Mouse (Mus musculus): ENCODE measurements at regions not wholly inside any gene's neighbourhood (a gene's known extent, or its start where the extent isn't known, plus 50 kb on each side); places are given as distances from the start of the nearest gene placed in this dataset.

DNA sequence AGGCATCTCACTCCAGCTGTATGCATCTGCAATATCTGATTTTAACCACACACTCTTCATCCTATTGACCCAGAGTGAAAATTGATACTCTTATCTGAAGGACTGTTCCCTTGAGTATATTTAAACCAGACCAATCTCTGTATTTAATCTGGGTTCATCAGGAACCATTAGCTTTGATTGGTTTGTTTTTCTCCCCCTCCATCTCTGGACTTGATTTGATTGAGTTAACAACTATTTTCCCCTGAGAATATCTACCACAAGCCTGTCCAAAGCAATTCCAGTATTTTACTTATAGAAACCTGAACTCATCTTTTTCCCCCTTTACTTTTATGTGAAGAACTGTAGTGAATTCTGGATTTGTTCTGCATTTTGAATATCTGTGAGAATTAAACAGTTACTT lies 270.5 kb upstream of the Nova1 start:
- Histone ChIP-seq H3K4me1 (ENCODE audit: control insufficient read depth, insufficient read depth, low read length) (no peaks in the 10 kb centered on the region), H3K4me3 (ENCODE audit: insufficient read depth, low read length) (no peak overlapping the region), H3K27ac (ENCODE audit: insufficient read depth, low read depth, low read length) (no peak overlapping the region)
- TF ChIP-seq POLR2A (IDR thresholded peaks at IDR 0.05; ENCODE audit: borderline replicate concordance, low read depth, low read length) (no peak), CTCF (IDR thresholded peaks at IDR 0.05; ENCODE audit: low read depth, low read length) (no peak)

DNA sequence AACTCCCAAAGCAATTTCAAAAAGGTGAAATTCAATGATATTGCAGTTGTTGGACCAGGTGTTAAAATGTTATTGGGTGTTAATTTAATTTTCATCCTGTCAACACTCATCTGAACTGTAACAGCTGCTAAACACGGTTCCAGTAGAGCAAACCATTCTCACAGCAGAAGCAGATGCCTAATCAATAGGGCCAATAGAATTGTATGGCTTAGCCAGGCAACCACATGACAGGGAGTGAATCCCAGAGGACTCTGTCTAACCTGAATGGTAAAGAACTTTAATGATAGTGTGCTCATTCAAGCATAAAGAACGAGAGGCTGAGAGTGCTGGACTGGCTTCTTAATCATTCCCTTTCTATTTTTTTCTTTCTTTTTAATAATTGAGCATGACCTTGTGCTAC lies 256.2 kb upstream of the Nova1 start:
- TF ChIP-seq CTCF (IDR thresholded peaks at IDR 0.05; ENCODE audit: low read depth, low read length) (no peak), POLR2A (IDR thresholded peaks at IDR 0.05; ENCODE audit: borderline replicate concordance, low read depth, low read length) (no peak)
- Histone ChIP-seq H3K27ac (ENCODE audit: insufficient read depth, low read depth, low read length) (no peak overlapping the region), H3K4me1 (ENCODE audit: control insufficient read depth, insufficient read depth, low read length) (no peaks in the 10 kb centered on the region), H3K4me3 (ENCODE audit: insufficient read depth, low read length) (no peak overlapping the region)

DNA sequence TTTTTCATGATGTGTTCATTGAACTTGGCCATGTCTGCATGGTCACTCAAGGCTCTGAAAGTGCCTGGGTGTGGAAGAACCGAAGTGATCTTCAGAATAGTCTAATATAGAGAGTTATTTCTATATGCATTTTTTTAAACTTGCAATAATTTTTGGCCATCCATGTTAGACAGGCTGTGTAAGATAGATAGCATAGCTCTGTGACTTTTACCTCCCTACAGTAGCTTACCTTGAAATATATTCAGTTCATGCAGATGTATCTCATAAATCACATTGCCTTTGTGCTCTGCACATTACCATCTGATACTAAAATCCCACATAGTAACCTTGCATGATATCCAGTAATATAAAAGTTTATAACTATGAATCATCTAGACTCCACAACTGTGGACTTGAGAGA lies 233.7 kb upstream of the Nova1 start:
- Histone ChIP-seq H3K4me1 (ENCODE audit: control insufficient read depth, insufficient read depth, low read length) (no peaks in the 10 kb centered on the region), H3K4me3 (ENCODE audit: insufficient read depth, low read length) (no peak overlapping the region), H3K27ac (ENCODE audit: insufficient read depth, low read depth, low read length) (no peak overlapping the region)
- TF ChIP-seq POLR2A (IDR thresholded peaks at IDR 0.05; ENCODE audit: borderline replicate concordance, low read depth, low read length) (no peak), CTCF (IDR thresholded peaks at IDR 0.05; ENCODE audit: low read depth, low read length) (no peak)

DNA sequence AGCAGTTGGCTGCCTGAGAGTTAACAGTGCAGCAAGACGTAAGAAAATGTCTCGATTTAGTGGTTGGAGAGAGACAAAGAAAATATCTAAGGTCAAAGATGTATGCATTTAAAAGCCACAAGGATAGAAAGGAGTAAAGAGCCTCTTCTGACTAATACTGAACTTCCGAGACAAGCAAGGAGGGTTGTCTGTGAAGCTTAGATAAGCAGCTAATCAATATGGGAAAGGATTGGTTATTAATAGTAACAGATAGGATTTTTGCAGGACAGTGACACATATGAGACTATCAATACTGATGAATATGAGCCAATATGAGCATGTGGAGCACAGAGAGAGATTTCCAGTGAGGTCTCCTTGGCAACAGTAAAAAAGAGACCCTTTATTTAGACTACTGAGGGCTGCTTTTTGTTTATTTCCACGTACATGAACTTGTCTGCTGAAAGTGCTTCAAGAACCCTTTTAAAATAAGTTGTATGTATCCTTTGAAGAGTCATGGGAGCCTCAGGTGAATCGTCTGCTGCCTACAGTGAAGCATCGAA lies 202.2 kb upstream of the Nova1 start:
- Histone ChIP-seq H3K4me3 (ENCODE audit: insufficient read depth, low read length) (no peak overlapping the region), H3K27ac (ENCODE audit: insufficient read depth, low read depth, low read length) (no peak overlapping the region), H3K4me1 (ENCODE audit: control insufficient read depth, insufficient read depth, low read length) (no peaks in the 10 kb centered on the region)
- no peak for TF ChIP-seq CTCF (IDR thresholded peaks at IDR 0.05; ENCODE audit: low read depth, low read length)
- no peak for TF ChIP-seq POLR2A (IDR thresholded peaks at IDR 0.05; ENCODE audit: borderline replicate concordance, low read depth, low read length)

DNA sequence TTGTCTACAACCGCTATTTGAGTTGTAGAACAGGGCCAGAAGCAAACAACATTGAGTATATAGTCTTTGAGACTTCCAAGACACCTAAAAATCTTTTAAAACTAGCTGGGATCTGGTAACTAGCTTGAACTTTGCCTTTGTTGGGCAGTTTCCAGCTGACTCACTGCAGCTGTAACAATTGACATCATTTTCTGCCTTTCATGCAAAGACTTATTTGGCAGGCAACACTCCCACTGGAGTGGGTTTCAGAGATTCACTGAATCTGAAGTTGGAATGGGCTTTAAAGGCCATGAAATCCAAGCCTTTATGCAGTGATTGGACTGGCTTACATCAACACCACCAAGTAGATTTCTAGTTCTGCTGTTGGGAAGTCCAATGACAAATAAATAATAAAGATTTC lies 173.6 kb upstream of the Nova1 start:
- H3K4me3 ChIP-seq (ENCODE audit: insufficient read depth, low read length) = no peak overlapping the region
- H3K27ac ChIP-seq (ENCODE audit: insufficient read depth, low read depth, low read length) = no peak overlapping the region
- TF ChIP-seq CTCF (IDR thresholded peaks at IDR 0.05; ENCODE audit: low read depth, low read length) (no peak), POLR2A (IDR thresholded peaks at IDR 0.05; ENCODE audit: borderline replicate concordance, low read depth, low read length) (no peak)
- no peaks in the 10 kb centered on the region for H3K4me1 ChIP-seq (ENCODE audit: control insufficient read depth, insufficient read depth, low read length)

DNA sequence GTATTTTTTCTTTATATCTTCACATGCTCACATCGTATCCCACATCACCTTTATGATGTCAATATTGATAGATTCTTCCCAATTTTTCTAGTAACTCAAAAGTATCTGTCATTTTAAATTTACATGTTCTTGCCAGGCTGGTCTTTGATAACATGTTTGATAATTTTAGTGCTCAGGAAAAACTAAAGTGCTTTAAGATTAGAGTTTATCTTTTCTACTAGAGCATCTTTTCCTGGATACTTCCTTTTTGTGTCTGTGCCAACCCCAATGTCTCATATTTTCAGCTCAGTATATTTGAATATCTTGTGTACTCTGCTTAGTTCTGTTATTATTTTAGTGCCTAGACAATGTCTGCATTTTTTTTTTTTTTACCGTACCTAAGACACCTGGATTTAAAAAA lies 170.2 kb upstream of the Nova1 start:
- no peak for TF ChIP-seq POLR2A (IDR thresholded peaks at IDR 0.05; ENCODE audit: borderline replicate concordance, low read depth, low read length)
- TF ChIP-seq CTCF (IDR thresholded peaks at IDR 0.05; ENCODE audit: low read depth, low read length) = no peak

DNA sequence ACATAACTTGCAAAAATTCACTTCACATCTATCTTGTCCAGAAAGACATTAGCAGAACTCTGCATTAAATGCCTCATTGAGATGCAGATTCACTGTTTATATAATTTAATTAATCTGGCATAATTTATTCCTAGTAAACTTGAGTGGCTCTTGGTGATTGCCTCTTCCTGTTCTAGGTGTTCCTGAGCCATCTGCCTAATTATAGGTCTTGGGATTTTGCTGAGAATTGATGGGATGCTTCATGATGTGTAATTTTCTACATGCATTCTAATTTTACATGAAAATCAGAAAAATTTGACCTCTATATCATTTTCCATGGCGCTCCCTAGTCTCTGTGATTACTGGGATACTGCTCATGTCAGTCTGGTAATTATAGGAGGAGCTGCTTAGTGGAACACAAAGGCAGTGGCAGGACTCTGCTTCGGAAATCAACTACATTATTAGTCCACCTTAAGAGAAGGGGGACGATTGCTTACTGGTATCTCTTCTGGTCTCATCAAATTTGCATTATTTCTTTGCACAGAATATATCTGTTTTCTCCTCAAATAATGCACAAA lies 131.6 kb upstream of the Nova1 start:
- TF ChIP-seq POLR2A (IDR thresholded peaks at IDR 0.05; ENCODE audit: borderline replicate concordance, low read depth, low read length) = no peak
- no peak for TF ChIP-seq CTCF (IDR thresholded peaks at IDR 0.05; ENCODE audit: low read depth, low read length)
- Histone ChIP-seq H3K4me1 (ENCODE audit: control insufficient read depth, insufficient read depth, low read length) (no peaks in the 10 kb centered on the region), H3K4me3 (ENCODE audit: insufficient read depth, low read length) (no peak overlapping the region), H3K27ac (ENCODE audit: insufficient read depth, low read depth, low read length) (no peak overlapping the region)

More for the DNA sequence above, 170.2 kb upstream of the Nova1 start:
- Histone ChIP-seq H3K4me1 (ENCODE audit: control insufficient read depth, insufficient read depth, low read length) (no peaks in the 10 kb centered on the region), H3K4me3 (ENCODE audit: insufficient read depth, low read length) (no peak overlapping the region), H3K27ac (ENCODE audit: insufficient read depth, low read depth, low read length) (no peak overlapping the region)

DNA sequence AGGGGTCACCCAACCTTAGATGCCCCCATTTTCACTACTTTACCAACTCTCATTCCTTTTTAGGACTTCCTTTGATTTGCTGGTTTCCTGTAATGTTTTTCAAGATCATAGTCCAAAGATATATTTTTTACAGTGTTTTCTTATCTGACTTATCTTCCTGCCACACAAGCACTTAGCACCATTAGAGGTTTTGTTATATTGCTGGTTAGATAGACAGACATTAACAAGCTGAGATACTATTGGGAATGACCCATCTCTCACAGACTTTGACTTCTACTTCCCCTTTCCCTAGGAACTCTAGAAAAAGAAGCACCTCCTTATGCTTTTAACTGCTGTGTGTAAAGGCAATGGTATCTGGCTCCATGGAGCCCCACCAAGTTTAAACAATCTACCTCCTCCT lies 127.0 kb upstream of the Nova1 start:
- Histone ChIP-seq H3K4me3 (ENCODE audit: insufficient read depth, low read length) (no peak overlapping the region), H3K27ac (ENCODE audit: insufficient read depth, low read depth, low read length) (no peak overlapping the region)

DNA sequence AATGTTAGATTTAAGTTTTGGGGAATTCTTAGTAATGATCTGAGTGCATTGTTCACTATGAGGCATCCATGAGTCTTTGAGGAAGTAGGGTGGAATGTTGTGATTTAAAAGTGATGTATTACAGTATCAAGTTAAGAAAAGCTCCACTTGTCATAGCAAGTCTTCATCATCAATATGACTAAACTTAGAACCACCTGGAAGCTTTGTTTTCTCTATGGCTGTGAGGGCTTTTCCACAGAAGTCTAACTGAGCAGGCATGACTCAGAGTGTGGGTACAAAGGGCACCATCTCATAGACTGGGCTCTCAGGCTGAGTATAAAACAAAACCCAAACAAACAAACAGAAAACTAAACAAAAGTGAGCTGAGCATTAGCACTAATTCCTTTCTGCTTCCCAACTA lies 112.4 kb upstream of the Nova1 start:
- H3K4me3 ChIP-seq (ENCODE audit: insufficient read depth, low read length) = no peak overlapping the region
- no peaks in the 10 kb centered on the region for H3K4me1 ChIP-seq (ENCODE audit: control insufficient read depth, insufficient read depth, low read length)
- no peak overlapping the region for H3K27ac ChIP-seq (ENCODE audit: insufficient read depth, low read depth, low read length)
- TF ChIP-seq POLR2A (IDR thresholded peaks at IDR 0.05; ENCODE audit: borderline replicate concordance, low read depth, low read length) = no peak
- no peak for TF ChIP-seq CTCF (IDR thresholded peaks at IDR 0.05; ENCODE audit: low read depth, low read length)

More for the DNA sequence above, 127.0 kb upstream of the Nova1 start:
- TF ChIP-seq POLR2A (IDR thresholded peaks at IDR 0.05; ENCODE audit: borderline replicate concordance, low read depth, low read length) (no peak), CTCF (IDR thresholded peaks at IDR 0.05; ENCODE audit: low read depth, low read length) (no peak)
- no peaks in the 10 kb centered on the region for H3K4me1 ChIP-seq (ENCODE audit: control insufficient read depth, insufficient read depth, low read length)

DNA sequence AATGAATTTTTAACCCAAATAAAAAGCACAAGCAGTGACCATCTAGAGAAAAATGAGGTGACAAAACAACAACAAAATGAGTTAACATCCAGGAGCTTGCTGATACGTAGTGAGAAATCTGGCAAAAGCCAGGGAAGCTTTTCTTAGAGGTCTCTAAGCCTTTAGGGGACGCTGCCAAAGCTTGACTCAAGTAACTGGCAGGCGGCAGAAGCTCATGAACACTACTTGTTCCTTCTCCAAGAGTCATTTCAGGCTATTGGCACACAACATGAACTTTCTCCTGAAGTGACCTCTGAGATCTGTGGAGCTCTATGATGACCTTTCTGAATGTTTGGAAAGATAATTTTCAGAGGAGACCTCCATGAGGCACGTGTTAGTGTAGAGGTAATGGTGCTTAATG lies 98.6 kb upstream of the Nova1 start:
- Histone ChIP-seq H3K27ac (ENCODE audit: insufficient read depth, low read depth, low read length) (no peak overlapping the region), H3K4me1 (ENCODE audit: control insufficient read depth, insufficient read depth, low read length) (no peaks in the 10 kb centered on the region), H3K4me3 (ENCODE audit: insufficient read depth, low read length) (no peak overlapping the region)
- TF ChIP-seq POLR2A (IDR thresholded peaks at IDR 0.05; ENCODE audit: borderline replicate concordance, low read depth, low read length) (no peak), CTCF (IDR thresholded peaks at IDR 0.05; ENCODE audit: low read depth, low read length) (no peak)
